Mouse (Mus musculus): ENCODE measurements around the gene Mageb18. TPM values are rescaled to one million over a fixed set of nuclear protein-coding genes. Genes with fewer than 3 reads are reported as not detected.
"Not testable (repeated sequence)": the region's sequence is repeated elsewhere in the genome, so short reads cannot be mapped to it uniquely, and the experiment has no call there.

Mageb18 gene
- not detected for total RNA-seq (2021)

GRCm38 (mm10) chrX:92599472-92599871 is at the start of gene Mageb18:
Mageb18 (minus strand) TSS chrX:92599572.
- intact Hi-C loops (cut with DNase I): no loop called here
- DNase-seq (ENCODE audit: low spot score in 2 of 2): no peak

- DNase-seq (ENCODE audit: low spot score in 2 of 2): no peak
- intact Hi-C loops (cut with DNase I): no loop called here
Measured at GRCm38 (mm10) chrX:92612788-92613187, 13.4 kb upstream of the Mageb18 start.

- intact Hi-C loops (cut with DNase I): no loop called here
- no peak for DNase-seq (ENCODE audit: low spot score in 2 of 2)
Measured at GRCm38 (mm10) chrX:92610466-92610865, 11.1 kb upstream of the Mageb18 start.

- intact Hi-C loops (cut with DNase I): no loop called here
- DNase-seq (ENCODE audit: low spot score in 2 of 2): peak; percentile 11 to 17
Measured at GRCm38 (mm10) chrX:92597324-92597723, 2.0 kb downstream of the Mageb18 start.

- intact Hi-C loops (cut with DNase I): no loop called here
- DNase-seq (ENCODE audit: low spot score in 2 of 2): no peak
Measured at GRCm38 (mm10) chrX:92527826-92528225, 71.5 kb downstream of the Mageb18 start.

- peak in 1 of 2 experiments; percentile 2 for DNase-seq (ENCODE audit: low spot score in 2 of 2)
Measured at GRCm38 (mm10) chrX:92498254-92498653, 101.1 kb downstream of the Mageb18 start.

GRCm38 (mm10) chrX:92489649-92490048 is 109.7 kb downstream of the Mageb18 start, which contains the start of gene Gm5941:
Gm5941 (plus strand) TSS chrX:92489949.
- intact Hi-C loops (cut with DNase I); DNase-seq (ENCODE audit: low spot score in 2 of 2): not testable (repeated sequence)

More at GRCm38 (mm10) chrX:92498254-92498653, 101.1 kb downstream of the Mageb18 start:
- intact Hi-C loops (cut with DNase I): no loop called here

- DNase-seq (ENCODE audit: low spot score in 2 of 2): no peak
Measured at GRCm38 (mm10) chrX:92464773-92465172, 134.6 kb downstream of the Mageb18 start.

GRCm38 (mm10) chrX:92460496-92460895 is 138.9 kb downstream of the Mageb18 start:
- DNase-seq (ENCODE audit: low spot score in 2 of 2): no peak
- intact Hi-C loops (cut with DNase I): no loop called here

More at GRCm38 (mm10) chrX:92464773-92465172, 134.6 kb downstream of the Mageb18 start:
- intact Hi-C loops (cut with DNase I): no loop called here

GRCm38 (mm10) chrX:92387384-92387783 is 212.0 kb downstream of the Mageb18 start:
- DNase-seq (ENCODE audit: low spot score in 2 of 2): no peak
- intact Hi-C loops (cut with DNase I): no loop called here

GRCm38 (mm10) chrX:92342924-92343323 is 256.4 kb downstream of the Mageb18 start:
- no peak for DNase-seq (ENCODE audit: low spot score in 2 of 2)
- intact Hi-C loops (cut with DNase I): no loop called here

GRCm38 (mm10) chrX:92340906-92341305 is 258.5 kb downstream of the Mageb18 start:
- DNase-seq (ENCODE audit: low spot score in 2 of 2): no peak
- intact Hi-C loops (cut with DNase I): no loop called here

GRCm38 (mm10) chrX:92339551-92339950 is 259.8 kb downstream of the Mageb18 start:
- intact Hi-C loops (cut with DNase I): no loop called here
- DNase-seq (ENCODE audit: low spot score in 2 of 2): no peak

GRCm38 (mm10) chrX:92333459-92333858 is 265.9 kb downstream of the Mageb18 start:
- intact Hi-C loops (cut with DNase I): no loop called here
- DNase-seq (ENCODE audit: low spot score in 2 of 2): no peak

- intact Hi-C loops (cut with DNase I): no loop called here
- DNase-seq (ENCODE audit: low spot score in 2 of 2): no peak
Measured at GRCm38 (mm10) chrX:92323599-92323998, 275.8 kb downstream of the Mageb18 start.

GRCm38 (mm10) chrX:92280619-92281018 is 318.8 kb downstream of the Mageb18 start:
- no peak for DNase-seq (ENCODE audit: low spot score in 2 of 2)
- intact Hi-C loops (cut with DNase I): no loop called here

Other genes starting within 250 kb of the Mageb18 start
- not detected for gene Gm5941, start 109.6 kb downstream of the Mageb18 start, total RNA-seq (2021)

Data from left cerebral cortex, postnatal 36 days (tissue).